Mouse (Mus musculus) limb, embryonic 10.5 days (tissue): ENCODE measurements around the gene Gpr173. TPM values are rescaled to one million over a fixed set of nuclear protein-coding genes. Genes with fewer than 3 reads are reported as not detected.
A peak's percentile ranks its signal among the peaks of the same experiment; 100 is the strongest.

ENCODE experiments used
- DNase-seq: peaks from one replicate; pipeline ENCODE4 v3.0.0-alpha.2; 2017; ENCODE audit warnings: low spot score
- H3K27ac ChIP-seq: fragments of 300-500 bp; sonication (generic); 2 replicates; pipeline ENCODE4 v1.5.1; 2016; ENCODE audit warnings: mild to moderate bottlenecking
- H3K27me3 ChIP-seq: fragments of 300-500 bp; sonication (generic); 2 replicates; pipeline ENCODE4 v1.6.1; 2016; ENCODE audit warnings: low read depth, mild to moderate bottlenecking; ENCODE audit not compliant: poor library complexity, severe bottlenecking
- H3K36me3 ChIP-seq: fragments of 300-500 bp; sonication (generic); 2 replicates; pipeline ENCODE4 v1.6.1; 2016; ENCODE audit warnings: mild to moderate bottlenecking, moderate library complexity
- H3K4me1 ChIP-seq: fragments of 300-500 bp; sonication (generic); 2 replicates; pipeline ENCODE4 v1.6.1; 2016
- H3K4me3 ChIP-seq: fragments of 300-500 bp; sonication (generic); 2 replicates; pipeline ENCODE4 v1.5.1; 2016; ENCODE audit warnings: mild to moderate bottlenecking, moderate library complexity
- H3K9me3 ChIP-seq: fragments of 300-500 bp; sonication (generic); replicated peaks from 2 replicates; pipeline ENCODE4 v1.6.1; 2016; ENCODE audit warnings: mild to moderate bottlenecking
- WGBS: fragments of 180-500 bp; shearing (Covaris S2); methylation state at CpG from one replicate; pipeline ENCODE4 v1.1.7; 2016; 5-methylcytosine and 5-hydroxymethylcytosine counted together
- polyA plus RNA-seq: library from polyadenylated mRNA; unstranded; fragments of >200 nt; fragmentation: Nextera tagmentation; extraction: Ambion mirVana; gene quantifications from 2 replicates; pipeline ENCODE4 v1.2.1, GENCODE M21; 2016

Gene Gpr173
- 3.6 and 4.1 TPM in 2 replicates for polyA plus RNA-seq

GRCm38 (mm10) chrX:152368397-152369273 is at the start of gene Gpr173:
Gpr173 (minus strand) TSS chrX:152368704.
- WGBS = 20% methylated on average over 24 of the region's 24 CpGs
- Histone ChIP-seq H3K27me3 (peaks cover 94% of the 10 kb centered on the region), H3K9me3 (no peaks in the 10 kb centered on the region), H3K4me3 (peak within 1 kb of the TSS; percentile 64), H3K27ac (peak within 1 kb of the TSS; percentile 89), H3K36me3 (no peaks in the 10 kb centered on the region), H3K4me1 (peaks cover 16% of the 10 kb centered on the region)
- peak; percentile 82 for DNase-seq

- Histone ChIP-seq H3K4me1 (no peaks in the 10 kb centered on the region), H3K27me3 (peaks cover 95% of the 10 kb centered on the region), H3K4me3 (no peak overlapping the region), H3K9me3 (no peaks in the 10 kb centered on the region), H3K27ac (no peak overlapping the region), H3K36me3 (no peaks in the 10 kb centered on the region)
- 95% methylated on average over 1 of the region's 1 CpGs for whole genome bisulfite sequencing
- DNase-seq = no peak
Measured at GRCm38 (mm10) chrX:152403251-152403650, 34.7 kb upstream of the Gpr173 start.

- DNase-seq = no peak
- H3K4me3 ChIP-seq = no peak overlapping the region
- WGBS = 74% methylated on average over 2 of the region's 2 CpGs
Measured at GRCm38 (mm10) chrX:152400096-152400495, 31.6 kb upstream of the Gpr173 start.

GRCm38 (mm10) chrX:152368054-152368396 is 479 bp downstream of the Gpr173 start:
- Histone ChIP-seq H3K4me3 (peak overlapping the region; percentile 64), H3K27ac (peak overlapping the region; percentile 89), H3K27me3 (peaks cover 94% of the 10 kb centered on the region), H3K9me3 (no peaks in the 10 kb centered on the region), H3K4me1 (peaks cover 16% of the 10 kb centered on the region), H3K36me3 (no peaks in the 10 kb centered on the region)
- WGBS = 19% methylated on average over 4 of the region's 4 CpGs
- no peak for DNase-seq

More at GRCm38 (mm10) chrX:152400096-152400495, 31.6 kb upstream of the Gpr173 start:
- Histone ChIP-seq H3K4me1 (no peaks in the 10 kb centered on the region), H3K9me3 (no peaks in the 10 kb centered on the region), H3K27me3 (peaks cover 89% of the 10 kb centered on the region), H3K27ac (no peak overlapping the region), H3K36me3 (no peaks in the 10 kb centered on the region)

GRCm38 (mm10) chrX:152366418-152366817 is 2.1 kb downstream of the Gpr173 start:
- peaks cover 100% of the 10 kb centered on the region for H3K27me3 ChIP-seq
- DNase-seq = no peak
- no peak overlapping the region for H3K4me3 ChIP-seq
- no peaks in the 10 kb centered on the region for H3K9me3 ChIP-seq
- no peak overlapping the region for H3K27ac ChIP-seq
- 100% methylated on average over 1 of the region's 2 CpGs for WGBS
- H3K4me1 ChIP-seq = peaks cover 16% of the 10 kb centered on the region
- no peaks in the 10 kb centered on the region for H3K36me3 ChIP-seq

DNA sequence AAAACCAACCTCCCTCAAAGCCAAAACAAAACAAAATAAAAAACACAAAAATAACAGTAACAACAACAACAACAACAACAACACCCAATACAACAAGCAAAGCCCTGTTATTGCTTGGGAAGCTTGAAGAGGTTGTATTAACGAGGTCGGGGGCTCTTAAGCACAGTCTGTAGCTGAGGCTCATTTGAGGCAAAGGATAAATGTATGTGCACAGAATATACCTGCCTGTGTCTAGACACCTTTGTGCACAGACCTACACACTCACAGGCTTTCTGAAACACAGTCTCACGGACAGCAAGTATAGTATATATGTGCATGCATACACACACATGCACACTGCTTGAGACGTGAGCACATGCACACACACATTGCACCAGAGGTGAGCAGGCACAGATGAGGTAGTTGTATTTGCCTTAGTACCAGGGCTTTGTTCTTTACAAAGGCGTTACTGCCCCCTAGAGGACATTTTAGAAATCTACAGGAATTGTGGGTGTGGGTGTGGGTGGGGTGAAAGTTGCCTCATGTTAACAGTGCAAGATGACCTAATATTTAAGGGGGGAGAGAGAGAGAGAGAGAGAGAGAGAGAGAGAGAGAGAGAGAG is 15.9 kb downstream of the Gpr173 start:
- no peaks in the 10 kb centered on the region for H3K9me3 ChIP-seq
- no peak overlapping the region for H3K4me3 ChIP-seq
- H3K27me3 ChIP-seq = peaks cover 100% of the 10 kb centered on the region
- no peaks in the 10 kb centered on the region for H3K4me1 ChIP-seq
- H3K36me3 ChIP-seq = no peaks in the 10 kb centered on the region
- 21% methylated on average over 5 of the region's 5 CpGs for WGBS
- no peak for DNase-seq
- no peak overlapping the region for H3K27ac ChIP-seq

DNA sequence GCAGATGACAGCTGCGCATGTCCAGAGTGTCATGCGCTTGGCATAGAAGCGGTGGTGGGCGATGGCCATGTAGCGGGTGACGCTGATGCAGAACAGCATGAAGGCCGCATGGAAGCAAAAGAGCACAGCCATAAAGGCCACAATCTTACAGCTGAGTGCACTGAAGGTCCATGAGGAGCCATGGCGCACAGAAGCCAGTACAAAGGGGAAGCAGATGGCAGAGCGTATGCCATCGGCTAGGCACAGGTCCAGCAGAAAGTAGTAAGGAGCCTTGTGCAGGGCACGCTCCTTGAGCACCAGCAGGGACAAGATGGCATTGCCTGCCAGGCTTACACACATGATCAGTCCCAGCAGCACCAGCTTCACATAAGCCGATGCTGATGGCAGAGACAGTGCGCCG is 21.5 kb downstream of the Gpr173 start:
- Histone ChIP-seq H3K4me1 (no peaks in the 10 kb centered on the region), H3K27me3 (peaks cover 100% of the 10 kb centered on the region), H3K9me3 (no peaks in the 10 kb centered on the region), H3K36me3 (peaks cover 14% of the 10 kb centered on the region), H3K27ac (no peak overlapping the region), H3K4me3 (no peak overlapping the region)
- no peak for DNase-seq
- WGBS = 93% methylated on average over 14 of the region's 14 CpGs

- Histone ChIP-seq H3K27me3 (peaks cover 100% of the 10 kb centered on the region), H3K4me3 (no peak overlapping the region), H3K36me3 (peaks cover 14% of the 10 kb centered on the region), H3K4me1 (no peaks in the 10 kb centered on the region), H3K27ac (no peak overlapping the region), H3K9me3 (no peaks in the 10 kb centered on the region)
- WGBS = 92% methylated on average over 15 of the region's 15 CpGs
- no peak for DNase-seq
Measured at GRCm38 (mm10) chrX:152346587-152346986, 21.9 kb downstream of the Gpr173 start.

- WGBS = 25% methylated on average over 6 of the region's 6 CpGs
Measured at GRCm38 (mm10) chrX:152342903-152343302, 25.6 kb downstream of the Gpr173 start.

GRCm38 (mm10) chrX:152342358-152342901 is 26.1 kb downstream of the Gpr173 start, which contains the start of gene Tspyl2:
Tspyl2 (minus strand) TSS chrX:152342425.
- peak; percentile 85 for DNase-seq
- 4% methylated on average over 27 of the region's 27 CpGs for WGBS
- H3K4me3 ChIP-seq = peak within 1 kb of the TSS; percentile 70
- H3K36me3 ChIP-seq = peaks cover 47% of the 10 kb centered on the region
- H3K4me1 ChIP-seq = peaks cover 1% of the 10 kb centered on the region; the same call in 1 of the 2 replicates
- peaks cover 100% of the 10 kb centered on the region for H3K27me3 ChIP-seq
- peak within 1 kb of the TSS; percentile 89 for H3K27ac ChIP-seq
- H3K9me3 ChIP-seq = no peaks in the 10 kb centered on the region

More at GRCm38 (mm10) chrX:152342903-152343302, 25.6 kb downstream of the Gpr173 start:
- Histone ChIP-seq H3K4me3 (peak overlapping the region; percentile 70), H3K27me3 (peaks cover 100% of the 10 kb centered on the region), H3K9me3 (no peaks in the 10 kb centered on the region), H3K27ac (peak overlapping the region; percentile 89), H3K4me1 (no peaks in the 10 kb centered on the region), H3K36me3 (peaks cover 43% of the 10 kb centered on the region)
- no peak for DNase-seq

DNA sequence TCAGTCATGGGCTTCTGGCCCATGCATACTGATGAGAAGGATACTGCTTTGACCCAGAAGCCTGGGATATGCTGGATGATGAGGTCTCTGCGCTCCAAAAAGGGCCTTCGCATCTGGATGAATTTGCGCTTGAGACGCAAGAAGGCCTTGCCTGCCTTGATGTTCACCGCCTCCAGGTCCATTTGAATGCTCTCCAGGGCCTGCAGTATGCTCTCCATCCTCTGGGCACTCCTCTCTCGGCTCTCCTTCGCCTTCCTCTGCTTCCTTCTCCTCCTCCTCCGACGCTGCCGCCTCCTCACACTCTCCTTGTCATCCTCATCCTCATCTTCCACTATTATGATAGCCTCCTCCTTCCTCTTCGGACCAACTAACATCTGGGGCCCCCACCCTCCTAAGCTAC is 27.0 kb downstream of the Gpr173 start:
- WGBS = 43% methylated on average over 11 of the region's 11 CpGs
- peak; percentile 31 for DNase-seq
- Histone ChIP-seq H3K9me3 (no peaks in the 10 kb centered on the region), H3K36me3 (peaks cover 38% of the 10 kb centered on the region), H3K4me1 (peaks cover 7% of the 10 kb centered on the region; the same call in 1 of the 2 replicates), H3K27me3 (peaks cover 100% of the 10 kb centered on the region), H3K4me3 (peak overlapping the region; percentile 70), H3K27ac (peak overlapping the region; percentile 89)

DNA sequence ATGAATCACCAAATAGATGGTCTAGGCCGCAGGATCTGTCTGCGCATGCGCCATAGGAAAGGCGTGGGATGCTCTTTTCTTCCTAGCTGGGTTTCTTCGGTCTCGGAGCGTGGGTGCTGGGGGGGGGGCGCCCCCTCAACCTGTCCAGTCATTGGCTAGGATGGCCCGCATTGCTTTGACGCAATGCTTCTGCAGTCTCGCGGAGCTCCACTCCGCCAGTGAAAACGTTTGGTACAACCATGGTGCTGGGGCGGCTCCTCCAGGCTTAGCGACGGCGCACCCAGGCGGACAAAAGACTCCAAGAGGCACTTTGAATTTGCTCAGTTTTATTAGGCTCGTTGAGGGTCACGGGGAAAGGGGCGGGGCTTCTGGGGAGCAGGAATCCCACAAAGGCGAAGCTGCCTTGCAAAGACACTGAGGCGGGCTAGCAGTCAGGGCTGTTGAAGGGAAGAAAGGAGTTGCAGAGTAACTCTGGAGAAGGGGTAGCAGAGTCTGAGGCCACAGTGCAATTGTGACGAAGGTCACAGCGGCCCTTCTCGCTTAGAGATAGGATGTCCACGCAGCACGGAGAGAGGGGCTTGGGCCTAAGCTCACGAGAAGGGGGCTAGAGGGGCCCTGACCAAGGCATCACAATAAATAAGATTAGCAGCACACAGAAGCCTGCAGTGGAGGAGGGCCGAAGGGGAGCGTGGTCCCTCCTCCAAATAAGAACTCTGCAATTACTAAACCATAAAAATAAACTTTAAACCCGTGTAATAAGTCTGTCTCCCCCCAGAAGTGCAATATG is 31.8 kb downstream of the Gpr173 start:
- H3K4me1 ChIP-seq = peaks cover 7% of the 10 kb centered on the region; the same call in 1 of the 2 replicates
- H3K4me3 ChIP-seq = peak overlapping the region; percentile 43
- peaks cover 88% of the 10 kb centered on the region for H3K27me3 ChIP-seq
- WGBS = 10% methylated on average over 33 of the region's 33 CpGs
- peaks cover 33% of the 10 kb centered on the region for H3K36me3 ChIP-seq
- no peaks in the 10 kb centered on the region for H3K9me3 ChIP-seq
- peak; percentile 82 for DNase-seq
- peak overlapping the region; percentile 90 for H3K27ac ChIP-seq
